Mouse (Mus musculus) mouse embryonic stem cell (cell line): Measurements from ENCODE around the gene Itih2.

Experiments
- in situ Hi-C, 2 experiments: fragments of 300-500 bp; cut with MboI; formaldehyde crosslinking; loops; 1 replicate in 1 of 2; 3 replicates in 1 of 2; pipeline ENCODE4 v1.14.3; 2019 to 2020; ENCODE audit warnings: low sequenced_read_pairs in 2 of 2, low pct_unique_long_range_greater_than_20kb in 1 of 2, mixed read lengths in 1 of 2; ENCODE audit not compliant: unreplicated experiment in 1 of 2

Gene Itih2

GRCm38 (mm10) chr2:10126122-10126521, 5.1 kb downstream of the Itih2 start:
- in situ Hi-C loops: no loop called here

GRCm38 (mm10) chr2:10121826-10122225, 9.4 kb downstream of the Itih2 start:
- in situ Hi-C loops: no loop called here

- in situ Hi-C loops: no loop called here
These were observed 11.9 kb downstream of the Itih2 start for GRCm38 (mm10) chr2:10119276-10119675.

- in situ Hi-C loops: no loop called here
These were observed 12.4 kb downstream of the Itih2 start for GRCm38 (mm10) chr2:10118751-10119150.

GRCm38 (mm10) chr2:10108535-10109189, 22.5 kb downstream of the Itih2 start:
- in situ Hi-C loops: no loop called here

GRCm38 (mm10) chr2:10101180-10101579, 30.0 kb downstream of the Itih2 start:
- in situ Hi-C loops: loop anchor here in 1 of 2 experiments (5.0 kb wide), 1 partner anchor 191 kb away; no protein-coding TSS in a partner anchor

- in situ Hi-C loops: loop anchor here in 1 of 2 experiments (5.0 kb wide), 1 partner anchor 192 kb away; no protein-coding TSS in a partner anchor
These were observed 30.7 kb downstream of the Itih2 start for GRCm38 (mm10) chr2:10100471-10100870.

GRCm38 (mm10) chr2:10098598-10099215, 32.5 kb downstream of the Itih2 start:
- in situ Hi-C loops: loop anchor here in 1 of 2 experiments (10.0 kb wide), 1 partner anchor 196 kb away; no protein-coding TSS in a partner anchor

GRCm38 (mm10) chr2:10094327-10095100, 36.7 kb downstream of the Itih2 start:
- in situ Hi-C loops: loop anchor here in 1 of 2 experiments (10.0 kb wide), 1 partner anchor 200 kb away; no protein-coding TSS in a partner anchor

GRCm38 (mm10) chr2:10087256-10087850, 43.8 kb downstream of the Itih2 start:
- in situ Hi-C loops: no loop called here

- in situ Hi-C loops: no loop called here
These were observed 48.5 kb downstream of the Itih2 start for GRCm38 (mm10) chr2:10082737-10083136.

GRCm38 (mm10) chr2:10081453-10082080, 49.6 kb downstream of the Itih2 start:
- in situ Hi-C loops: no loop called here

GRCm38 (mm10) chr2:10080310-10081010, 50.7 kb downstream of the Itih2 start, which contains the start of the genes Atp5c1 and Kin:
TSS of gene Atp5c1 (minus strand) at chr2:10080510.
TSS of gene Kin (plus strand) at chr2:10080593.
- in situ Hi-C loops: no loop called here

- in situ Hi-C loops: no loop called here
These were observed 51.4 kb downstream of the Itih2 start for GRCm38 (mm10) chr2:10079745-10080309.

GRCm38 (mm10) chr2:10076675-10077074, 54.5 kb downstream of the Itih2 start:
- in situ Hi-C loops: no loop called here

- in situ Hi-C loops: no loop called here
These were observed 56.7 kb downstream of the Itih2 start for GRCm38 (mm10) chr2:10074470-10074869.

- in situ Hi-C loops: no loop called here
These were observed 59.4 kb downstream of the Itih2 start for GRCm38 (mm10) chr2:10071751-10072150.
